Mouse (Mus musculus) hindbrain, embryonic 14.5 days (tissue): ENCODE measurements around the gene H2-DMa. TPM values are rescaled to one million over a fixed set of nuclear protein-coding genes. Genes with fewer than 3 reads are reported as not detected.

Source experiments
- ATAC-seq: fragments of 200-750 bp; cut with Nextera tagmentation; 2 replicates; pipeline ENCODE4 v1.8.0; 2017; ENCODE audit warnings: moderate number of reproducible peaks, mild to moderate bottlenecking, moderate TSS enrichment, moderate library complexity; ENCODE audit not compliant: low FRiP score
- DNase-seq: peaks from one replicate; pipeline ENCODE4 v3.0.0-alpha.2; 2015; ENCODE audit warnings: low spot score
- H3K27ac ChIP-seq: fragments of 300-500 bp; sonication (generic); 2 replicates; pipeline ENCODE4 v1.5.1; 2014; ENCODE audit warnings: mild to moderate bottlenecking, moderate library complexity
- H3K27me3 ChIP-seq: fragments of 300-500 bp; sonication (generic); 2 replicates; pipeline ENCODE4 v1.6.1; 2014; ENCODE audit warnings: mild to moderate bottlenecking, low read length, mixed read lengths; ENCODE audit not compliant: control insufficient read depth, insufficient read depth
- H3K36me3 ChIP-seq: fragments of 300-500 bp; sonication (generic); replicated peaks from 2 replicates; pipeline ENCODE4 v1.6.1; 2014; ENCODE audit not compliant: control insufficient read depth, insufficient read depth
- H3K4me1 ChIP-seq: fragments of 300-500 bp; sonication (generic); replicated peaks from 2 replicates; pipeline ENCODE4 v1.6.1; 2014; ENCODE audit warnings: antibody characterized with exemption, low read length, mixed read lengths; ENCODE audit not compliant: control insufficient read depth, insufficient read depth
- H3K4me2 ChIP-seq: fragments of 300-500 bp; sonication (generic); replicated peaks from 2 replicates; pipeline ENCODE4 v1.6.1; 2014; ENCODE audit warnings: mild to moderate bottlenecking, moderate library complexity
- H3K4me3 ChIP-seq: fragments of 300-500 bp; sonication (generic); replicated peaks from 2 replicates; pipeline ENCODE4 v1.5.1; 2014; ENCODE audit warnings: mild to moderate bottlenecking, low read length
- H3K9ac ChIP-seq: fragments of 300-500 bp; sonication (generic); 2 replicates; pipeline ENCODE4 v1.6.1; 2014
- H3K9me3 ChIP-seq: fragments of 300-500 bp; sonication (generic); 2 replicates; pipeline ENCODE4 v1.6.1; 2016; ENCODE audit warnings: low read length; ENCODE audit not compliant: control insufficient read depth
- WGBS: fragments of 180-500 bp; shearing (Covaris S2); extraction: QIAGEN DNeasy Blood & Tissue Kit; methylation state at CpG from one replicate; pipeline ENCODE4 v1.1.7; 2014; 5-methylcytosine and 5-hydroxymethylcytosine counted together
- polyA plus RNA-seq: library from polyadenylated mRNA; unstranded; fragments of >200 nt; fragmentation: Nextera tagmentation; extraction: Ambion mirVana; gene quantifications from 2 replicates; pipeline ENCODE4 v1.2.1, GENCODE M21; 2014

Gene H2-DMa
- polyA plus RNA-seq, 1 experiment from 2014 or later, result 19.2 TPM

DNA sequence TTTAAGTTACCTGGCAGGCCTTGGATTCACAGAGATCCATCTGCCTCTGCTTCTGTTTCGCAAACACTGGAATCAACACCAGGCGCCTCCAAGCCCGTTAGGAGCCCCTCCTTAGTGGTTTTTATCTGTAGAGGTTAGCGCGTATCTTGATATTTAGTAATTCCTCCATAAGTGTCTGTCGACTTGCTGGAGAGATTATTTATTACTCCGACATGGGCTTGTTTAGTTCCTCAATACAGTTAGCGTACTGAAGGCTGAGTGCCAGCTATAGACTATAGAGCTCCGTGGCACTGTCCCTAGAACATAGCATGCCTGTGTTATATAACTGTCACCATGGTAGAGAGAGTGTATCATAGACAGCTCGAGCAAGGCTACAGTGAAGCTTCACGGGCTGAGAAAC lies 31.2 kb upstream of the H2-DMa start:
- Histone ChIP-seq H3K36me3 (no peaks in the 10 kb centered on the region), H3K27me3 (no peaks in the 10 kb centered on the region), H3K4me3 (no peak overlapping the region), H3K9ac (no peak overlapping the region), H3K4me2 (no peak overlapping the region), H3K9me3 (no peaks in the 10 kb centered on the region), H3K27ac (no peak overlapping the region), H3K4me1 (no peaks in the 10 kb centered on the region)
- no peak for DNase-seq
- ATAC-seq, result no peak
- 85% methylated on average over 11 of the region's 11 CpGs for WGBS

DNA sequence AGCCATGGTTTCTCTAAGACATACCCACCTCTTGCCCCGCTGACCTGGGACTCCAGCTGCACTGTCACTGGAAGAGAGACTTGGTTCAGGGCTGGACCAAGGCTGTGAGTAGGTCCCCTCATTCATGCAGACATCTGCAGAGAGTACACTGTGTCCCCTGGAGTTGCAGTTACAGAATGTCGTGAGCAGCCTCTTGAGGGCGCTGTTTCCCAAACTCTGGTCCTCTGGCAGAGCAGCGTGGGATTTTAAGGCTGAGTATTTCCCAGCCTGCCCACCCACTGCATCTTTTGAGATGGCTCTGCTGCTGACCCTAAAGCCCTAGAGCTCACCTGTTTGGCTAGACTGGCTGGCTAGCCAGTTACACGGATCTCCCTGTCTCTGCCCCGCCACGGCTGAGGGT lies 28.4 kb upstream of the H2-DMa start:
- Histone ChIP-seq H3K9me3 (no peaks in the 10 kb centered on the region), H3K27me3 (no peaks in the 10 kb centered on the region), H3K4me3 (no peak overlapping the region), H3K4me1 (no peaks in the 10 kb centered on the region), H3K27ac (no peak overlapping the region), H3K4me2 (no peak overlapping the region), H3K9ac (no peak overlapping the region), H3K36me3 (no peaks in the 10 kb centered on the region)
- DNase-seq (no peak), ATAC-seq (no peak)
- WGBS, result 54% methylated on average over 7 of the region's 7 CpGs

DNA sequence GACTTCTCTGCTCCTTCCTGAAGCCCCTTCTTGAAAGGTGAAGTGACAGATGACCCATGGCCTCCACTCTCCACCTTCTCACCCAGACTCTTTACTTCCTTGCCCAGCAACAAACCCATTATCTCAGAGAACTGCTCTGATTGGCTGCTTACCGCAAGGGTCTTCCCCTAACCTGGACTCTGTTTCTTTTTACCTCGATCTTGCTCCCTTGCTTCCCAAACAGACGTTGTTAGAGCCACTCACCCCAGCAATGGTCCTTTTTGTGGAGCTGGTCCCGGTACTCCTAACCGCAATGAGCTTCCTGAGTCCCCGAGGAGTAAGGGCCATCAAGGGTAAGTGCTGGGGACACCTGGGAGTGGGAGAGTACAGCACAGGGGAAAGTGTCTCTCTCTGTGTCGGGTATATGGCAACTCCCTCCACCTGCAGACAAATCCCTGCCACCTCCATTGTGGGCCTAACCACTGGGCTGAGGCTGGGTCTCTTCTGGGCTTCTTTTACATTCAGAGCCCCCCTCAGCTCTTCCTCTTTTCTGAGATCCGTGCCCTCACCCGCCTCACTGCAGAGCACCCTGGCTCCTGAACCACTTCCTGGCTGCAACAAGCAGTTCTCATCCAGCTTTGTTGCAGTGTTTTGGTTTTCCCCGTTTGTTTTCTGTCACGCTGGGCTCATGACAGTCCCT lies 27.0 kb upstream of the H2-DMa start, which contains the start of gene H2-Oa:
TSS of gene H2-Oa (plus strand) at position 144 of the 679 bp plus-strand sequence.
- Histone ChIP-seq H3K27me3 (no peaks in the 10 kb centered on the region), H3K4me3 (no peak within 1 kb of the TSS)

DNA sequence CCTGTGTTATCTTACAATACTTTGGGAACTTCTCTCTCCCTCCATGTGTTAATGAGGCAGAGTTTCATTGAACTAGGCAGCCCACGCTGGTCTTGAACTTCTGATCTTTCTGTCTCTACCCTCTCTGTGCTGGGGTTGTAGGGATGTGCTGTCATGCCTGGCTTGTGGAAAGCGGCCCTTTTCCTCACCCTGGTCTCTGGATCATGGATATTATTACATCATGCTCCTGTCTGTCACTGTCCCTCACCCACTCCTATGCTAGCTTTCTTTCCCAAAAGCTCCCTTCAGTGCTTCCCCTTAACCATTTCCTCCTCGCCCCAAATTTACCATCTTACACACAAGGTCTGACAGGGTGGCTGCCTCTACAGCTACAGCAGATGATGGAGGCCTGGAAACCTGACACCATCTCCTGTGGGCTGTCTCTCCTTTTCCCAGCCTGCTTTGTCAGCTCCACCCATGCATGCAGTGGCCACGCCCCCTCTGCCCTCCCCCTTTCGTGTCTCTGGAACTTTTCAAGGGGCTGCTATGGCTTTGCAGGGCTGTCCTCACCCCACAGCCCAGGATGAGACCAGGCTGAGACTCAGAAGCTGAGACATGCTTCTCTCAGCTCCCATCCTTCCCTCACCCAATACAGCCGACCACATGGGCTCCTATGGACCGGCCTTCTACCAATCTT lies 26.0 kb upstream of the H2-DMa start:
- DNase-seq (no peak), ATAC-seq (no peak)
- no peaks in the 10 kb centered on the region for H3K36me3 ChIP-seq
- H3K4me2 ChIP-seq, result no peak overlapping the region
- no peak overlapping the region for H3K9ac ChIP-seq
- no peaks in the 10 kb centered on the region for H3K9me3 ChIP-seq
- H3K27ac ChIP-seq, result no peak overlapping the region
- WGBS, result 38% methylated on average over 7 of the region's 7 CpGs
- no peaks in the 10 kb centered on the region for H3K4me1 ChIP-seq
- no peak overlapping the region for H3K4me3 ChIP-seq
- no peaks in the 10 kb centered on the region for H3K27me3 ChIP-seq

More for the DNA sequence above, 27.0 kb upstream of the H2-DMa start, which contains the start of gene H2-Oa:
- H3K27ac ChIP-seq, result no peak within 1 kb of the TSS
- ATAC-seq (no peak), DNase-seq (no peak)
- no peak within 1 kb of the TSS for H3K4me2 ChIP-seq
- H3K36me3 ChIP-seq, result no peaks in the 10 kb centered on the region
- no peak within 1 kb of the TSS for H3K9ac ChIP-seq
- no peaks in the 10 kb centered on the region for H3K4me1 ChIP-seq
- 48% methylated on average over 11 of the region's 11 CpGs for WGBS
- no peaks in the 10 kb centered on the region for H3K9me3 ChIP-seq

DNA sequence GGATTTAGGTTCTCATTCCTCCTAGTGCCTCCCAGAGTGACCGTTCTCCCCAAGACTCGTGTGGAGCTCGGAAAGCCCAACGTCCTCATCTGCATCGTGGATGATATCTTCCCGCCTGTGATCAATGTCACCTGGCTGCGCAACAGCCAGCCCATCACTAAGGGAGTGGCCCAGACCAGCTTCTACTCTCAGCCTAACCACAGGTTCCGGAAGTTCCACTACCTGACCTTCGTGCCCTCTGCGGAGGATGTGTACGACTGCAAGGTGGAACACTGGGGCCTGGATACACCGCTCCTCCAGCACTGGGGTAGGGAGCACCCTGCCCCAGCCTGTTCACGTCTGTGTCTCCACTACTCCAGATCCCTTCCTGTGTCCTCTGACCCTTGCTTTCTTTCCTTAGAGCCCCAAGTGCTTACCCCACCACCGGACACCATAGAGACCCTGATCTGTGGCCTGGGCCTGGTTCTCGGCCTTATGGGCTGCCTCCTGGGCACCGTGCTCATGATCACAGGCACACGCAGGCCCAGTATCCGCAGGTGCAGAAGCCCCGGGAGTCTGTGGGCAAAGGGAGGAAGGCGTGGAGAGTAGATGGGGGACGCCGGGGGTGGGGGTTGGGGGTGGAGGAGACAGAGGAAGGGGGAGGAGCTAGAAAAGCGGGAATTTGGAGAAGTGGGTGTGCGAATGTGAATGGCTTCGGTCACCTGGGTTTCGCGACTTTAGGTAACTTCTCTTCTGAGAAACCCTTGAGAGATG lies 24.9 kb upstream of the H2-DMa start:
- Histone ChIP-seq H3K27ac (no peak overlapping the region), H3K9ac (no peak overlapping the region), H3K27me3 (no peaks in the 10 kb centered on the region), H3K4me1 (no peaks in the 10 kb centered on the region), H3K4me3 (no peak overlapping the region), H3K9me3 (no peaks in the 10 kb centered on the region), H3K4me2 (no peak overlapping the region), H3K36me3 (no peaks in the 10 kb centered on the region)
- DNase-seq, result no peak
- ATAC-seq, result no peak
- 87% methylated on average over 27 of the region's 27 CpGs for WGBS

DNA sequence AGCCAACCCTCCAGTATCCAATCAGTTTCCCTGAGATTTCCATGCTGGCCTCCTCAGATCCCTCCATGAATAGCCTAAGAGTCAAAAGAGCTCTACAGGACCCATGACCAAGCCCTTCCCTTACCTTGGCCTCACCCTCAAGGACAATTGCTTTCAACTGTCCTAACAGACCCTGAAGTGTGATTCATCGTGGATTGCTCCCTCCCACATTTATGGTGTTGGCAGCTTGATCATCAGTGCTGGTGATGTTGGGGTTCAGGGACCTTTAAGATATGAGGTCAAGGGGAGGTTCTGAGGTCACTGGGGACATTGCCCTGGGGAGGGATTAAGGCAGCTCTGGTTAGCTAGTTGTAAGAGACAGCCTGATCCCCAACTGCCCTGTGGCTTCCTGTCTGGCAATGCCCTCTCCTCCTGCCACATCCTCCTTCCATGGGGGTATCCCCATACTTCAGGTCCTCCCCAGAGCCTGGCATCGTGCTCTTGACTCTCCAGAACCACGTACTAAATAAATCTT lies 22.8 kb upstream of the H2-DMa start:
- no peak overlapping the region for H3K27ac ChIP-seq
- ATAC-seq (no peak), DNase-seq (no peak)
- no peak overlapping the region for H3K4me2 ChIP-seq
- H3K4me1 ChIP-seq, result no peaks in the 10 kb centered on the region
- H3K27me3 ChIP-seq, result no peaks in the 10 kb centered on the region
- WGBS, result 77% methylated on average over 3 of the region's 3 CpGs
- H3K4me3 ChIP-seq, result no peak overlapping the region
- H3K9me3 ChIP-seq, result no peaks in the 10 kb centered on the region
- no peaks in the 10 kb centered on the region for H3K36me3 ChIP-seq
- no peak overlapping the region for H3K9ac ChIP-seq

DNA sequence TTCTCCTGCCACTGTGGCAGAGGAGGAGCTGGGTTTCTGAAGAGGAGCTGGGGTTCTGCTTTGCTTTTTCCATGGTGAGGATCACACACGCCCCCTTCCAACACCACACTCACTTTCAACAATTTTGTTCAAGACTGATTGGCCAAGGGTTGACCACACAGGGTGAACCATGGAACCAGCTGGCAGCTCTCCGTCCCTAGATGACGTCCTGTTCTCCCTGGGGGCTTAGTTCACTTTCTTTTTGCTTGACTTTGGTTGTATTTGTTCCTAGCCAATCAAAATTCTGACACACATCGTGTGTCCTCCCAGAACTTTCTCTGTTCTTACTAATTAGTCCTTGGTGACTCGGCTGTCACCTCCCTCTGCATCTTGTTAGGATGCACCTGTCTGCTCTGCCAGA lies 22.1 kb upstream of the H2-DMa start:
- 70% methylated on average over 5 of the region's 5 CpGs for WGBS
- H3K27me3 ChIP-seq, result no peaks in the 10 kb centered on the region
- H3K27ac ChIP-seq, result no peak overlapping the region
- DNase-seq (no peak), ATAC-seq (no peak)
- H3K36me3 ChIP-seq, result no peaks in the 10 kb centered on the region
- H3K4me2 ChIP-seq, result no peak overlapping the region
- no peaks in the 10 kb centered on the region for H3K4me1 ChIP-seq
- H3K9me3 ChIP-seq, result no peaks in the 10 kb centered on the region
- no peak overlapping the region for H3K4me3 ChIP-seq
- H3K9ac ChIP-seq, result no peak overlapping the region

DNA sequence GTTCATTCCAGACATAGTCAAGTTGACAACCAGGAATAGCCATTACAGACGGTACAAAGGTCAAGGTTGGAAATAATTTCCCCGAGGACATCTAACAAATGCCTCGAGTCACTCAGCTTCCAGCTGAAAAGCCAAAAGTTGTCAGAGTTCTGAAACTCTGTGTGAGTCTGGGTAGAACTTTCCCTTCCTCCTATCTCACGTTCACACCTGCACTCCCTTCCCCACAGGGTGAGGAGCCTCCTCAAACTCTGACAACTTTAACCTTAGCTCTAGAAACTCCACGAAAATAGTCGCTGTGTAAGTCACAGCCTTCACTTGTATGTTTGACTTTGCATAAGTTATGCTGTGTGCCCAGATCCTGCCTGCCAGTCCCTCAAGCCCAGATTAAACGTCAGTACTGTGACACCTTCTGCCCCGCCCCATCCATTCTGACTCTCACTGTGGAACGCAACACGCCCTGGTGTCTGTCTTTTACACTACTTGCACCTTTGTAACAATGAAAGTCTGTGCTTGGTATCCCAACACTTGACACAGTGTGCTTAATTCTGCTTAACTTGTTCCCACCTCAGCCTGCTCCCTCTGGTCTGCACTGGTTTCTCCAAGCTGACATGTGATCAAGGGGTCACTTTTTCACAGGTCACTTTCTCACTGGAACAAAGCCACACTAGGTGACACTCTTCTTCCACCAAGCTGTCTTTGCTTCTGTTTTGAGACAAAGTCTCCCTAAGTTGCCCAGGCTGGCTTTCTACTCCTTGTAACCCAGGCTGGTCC lies 20.4 kb upstream of the H2-DMa start:
- Histone ChIP-seq H3K27me3 (no peaks in the 10 kb centered on the region), H3K4me2 (no peak overlapping the region), H3K36me3 (no peaks in the 10 kb centered on the region), H3K4me3 (no peak overlapping the region), H3K27ac (no peak overlapping the region), H3K9ac (no peak overlapping the region), H3K9me3 (no peaks in the 10 kb centered on the region), H3K4me1 (no peaks in the 10 kb centered on the region)
- no peak for ATAC-seq
- no peak for DNase-seq
- 63% methylated on average over 10 of the region's 10 CpGs for WGBS

DNA sequence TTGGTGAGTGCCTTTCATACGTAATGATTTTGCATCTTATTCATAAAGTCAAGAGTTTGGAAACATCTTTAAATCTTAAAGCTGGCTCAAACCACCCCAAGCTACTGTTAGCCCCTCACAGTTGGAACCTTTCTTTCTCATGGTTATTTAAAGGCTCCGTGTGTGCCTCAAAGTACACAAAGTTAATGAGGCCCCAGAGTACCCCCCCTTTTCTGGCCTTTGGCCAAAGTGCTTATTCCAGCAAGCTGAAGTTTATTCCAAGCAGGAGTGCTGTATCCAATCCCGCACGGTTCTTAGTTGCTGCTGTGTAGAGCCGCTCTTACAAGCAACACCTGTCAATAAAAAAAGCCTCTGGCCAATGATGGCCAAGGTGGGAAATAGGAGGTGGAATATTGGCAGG lies 19.8 kb upstream of the H2-DMa start:
- ATAC-seq (no peak), DNase-seq (no peak)
- Histone ChIP-seq H3K4me3 (no peak overlapping the region), H3K9ac (no peak overlapping the region), H3K4me2 (no peak overlapping the region), H3K9me3 (no peaks in the 10 kb centered on the region), H3K27me3 (no peaks in the 10 kb centered on the region), H3K4me1 (no peaks in the 10 kb centered on the region), H3K27ac (no peak overlapping the region), H3K36me3 (no peaks in the 10 kb centered on the region)
- WGBS, result 62% methylated on average over 5 of the region's 5 CpGs
